Mouse (Mus musculus): ENCODE measurements at regions not wholly inside any gene's neighbourhood (a gene's known extent, or its start where the extent isn't known, plus 50 kb on each side); places are given as distances from the start of the nearest gene placed in this dataset.

DNA sequence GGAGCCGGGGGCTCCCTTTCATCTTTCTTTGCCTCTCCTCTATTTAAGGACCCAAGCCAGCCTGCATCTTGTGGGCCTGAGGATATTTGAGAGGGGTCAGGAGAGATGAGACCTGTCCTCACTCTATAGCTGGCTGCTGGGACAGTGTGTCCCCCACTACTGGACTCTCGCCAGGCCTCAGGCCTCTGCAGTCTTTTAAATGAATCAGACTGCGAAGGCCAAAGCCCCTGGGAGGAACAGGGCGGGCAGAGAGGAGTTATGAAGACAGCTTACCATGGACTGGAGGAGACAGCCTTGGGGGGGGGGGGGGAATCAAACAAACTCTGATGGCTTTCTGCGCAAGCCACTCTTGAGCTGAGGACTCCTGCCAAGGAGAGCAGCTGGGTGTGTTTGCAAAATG, 262.9 kb downstream of the Dhx35 start:
- no peak for TF ChIP-seq POLR2A (IDR thresholded peaks at IDR 0.05; ENCODE audit: control insufficient read depth in 1 of 2, insufficient read depth in 1 of 2, low read depth in 1 of 2, low read length in 2 of 2, poor library complexity in 1 of 2)
- TF ChIP-seq POLR2AphosphoS5 (IDR thresholded peaks at IDR 0.05; ENCODE audit: borderline replicate concordance, low read depth, low read length), result no peak
- no peak for TF ChIP-seq CTCF (IDR thresholded peaks at IDR 0.05 in 2 of 3, conservative IDR thresholded peaks at IDR 0.05 in 1 of 3; ENCODE audit: control insufficient read depth in 1 of 3, insufficient read depth in 1 of 3, low read depth in 2 of 3, low read length in 3 of 3, poor library complexity in 1 of 3, severe bottlenecking in 1 of 3)
- TF ChIP-seq CHD2 (IDR thresholded peaks at IDR 0.05; ENCODE audit: low read length), result no peak
- no peak for TF ChIP-seq MYC (IDR thresholded peaks at IDR 0.05; ENCODE audit: low read depth, low read length)
- TF ChIP-seq ELF1 (IDR thresholded peaks at IDR 0.05; ENCODE audit: low read depth, low read length), result no peak
- no peak for TF ChIP-seq UBTF (IDR thresholded peaks at IDR 0.05; ENCODE audit: borderline replicate concordance, insufficient read depth, low read depth, low read length)
- no peak for TF ChIP-seq EP300 (IDR thresholded peaks at IDR 0.05; ENCODE audit: low read depth in 1 of 2, low read length in 2 of 2)
- no peak for TF ChIP-seq KAT2A (conservative IDR thresholded peaks at IDR 0.05; ENCODE audit: low read depth, low read length)
- TF ChIP-seq ZKSCAN1 (IDR thresholded peaks at IDR 0.05; ENCODE audit: low read depth, low read length), result no peak
- no peak for TF ChIP-seq SIN3A (IDR thresholded peaks at IDR 0.05; ENCODE audit: low read length)
- no peak for TF ChIP-seq HCFC1 (IDR thresholded peaks at IDR 0.05; ENCODE audit: low read depth, low read length)
- no peak for TF ChIP-seq ETS1 (IDR thresholded peaks at IDR 0.05; ENCODE audit: low read depth, low read length)
